Mouse (Mus musculus) erythroid progenitor cell, adult 5-6 weeks (primary cell): ENCODE results near the gene Col17a1. TPM values are rescaled to one million over a fixed set of nuclear protein-coding genes. Genes with fewer than 3 reads are reported as not detected.

Experiments
- ATAC-seq: replicated peaks from 2 replicates; pipeline ENCODE4 v1.8.0; 2016; ENCODE audit warnings: moderate number of reproducible peaks, mild to moderate bottlenecking, moderate TSS enrichment, inconsistent platforms; ENCODE audit not compliant: poor library complexity, low FRiP score, severe bottlenecking
- total RNA-seq, 2 experiments: library from RNA; stranded (forward) in 1 of 2; stranded (reverse) in 1 of 2; fragments of 150-400 nt in 1 of 2; fragments of 186-747, 209-891 nt in 1 of 2; gene quantifications; 2 replicates each; pipeline versions ENCODE4 v1.2.3 to v1.2.4; 2015 to 2017; ENCODE audit warnings: low replicate concordance in 2 of 2

The Col17a1 gene
- total RNA-seq (2015; ENCODE audit: low replicate concordance): not detected in 2 replicates
- total RNA-seq (2017; ENCODE audit: low replicate concordance): not detected in 2 replicates

GRCm38 (mm10) chr19:47691994-47692393, at the start of gene Col17a1:
Gene Col17a1, minus strand, starts transcription at chr19:47692094.
- no peak for ATAC-seq

- peak; percentile 54 for ATAC-seq
Observed at GRCm38 (mm10) chr19:47731931-47732330, 40.0 kb upstream of the Col17a1 start.

- peak; percentile 98 for ATAC-seq
Observed at GRCm38 (mm10) chr19:47731071-47731881, 39.4 kb upstream of the Col17a1 start, which contains the start of gene Sfr1. Gene Sfr1, plus strand, starts transcription at chr19:47731682.

- ATAC-seq: peak; percentile 36; the same call in 1 of the 2 replicates
Observed at GRCm38 (mm10) chr19:47730691-47731070, 38.8 kb upstream of the Col17a1 start.

- no peak for ATAC-seq
Observed at GRCm38 (mm10) chr19:47725643-47726140, 33.8 kb upstream of the Col17a1 start.

- no peak for ATAC-seq
Observed at GRCm38 (mm10) chr19:47724903-47725302, 33.0 kb upstream of the Col17a1 start.

- ATAC-seq: no peak
Observed at GRCm38 (mm10) chr19:47722471-47722870, 30.6 kb upstream of the Col17a1 start.

GRCm38 (mm10) chr19:47719147-47719546, 27.3 kb upstream of the Col17a1 start:
- no peak for ATAC-seq

- ATAC-seq: no peak
Observed at GRCm38 (mm10) chr19:47716144-47716543, 24.2 kb upstream of the Col17a1 start.

GRCm38 (mm10) chr19:47713457-47713856, 21.6 kb upstream of the Col17a1 start:
- ATAC-seq: no peak

GRCm38 (mm10) chr19:47710376-47710775, 18.5 kb upstream of the Col17a1 start:
- no peak for ATAC-seq

GRCm38 (mm10) chr19:47705772-47706309, 13.9 kb upstream of the Col17a1 start:
- no peak for ATAC-seq

GRCm38 (mm10) chr19:47705080-47705771, 13.3 kb upstream of the Col17a1 start:
- ATAC-seq: no peak

- ATAC-seq: no peak
Observed at GRCm38 (mm10) chr19:47700509-47700908, 8.6 kb upstream of the Col17a1 start.

GRCm38 (mm10) chr19:47699743-47700142, 7.8 kb upstream of the Col17a1 start:
- no peak for ATAC-seq

GRCm38 (mm10) chr19:47698266-47698665, 6.4 kb upstream of the Col17a1 start:
- no peak for ATAC-seq

- no peak for ATAC-seq
Observed at GRCm38 (mm10) chr19:47697067-47697466, 5.2 kb upstream of the Col17a1 start.

- ATAC-seq: no peak
Observed at GRCm38 (mm10) chr19:47696411-47696810, 4.5 kb upstream of the Col17a1 start.

- ATAC-seq: no peak
Observed at GRCm38 (mm10) chr19:47695725-47696124, 3.8 kb upstream of the Col17a1 start.

GRCm38 (mm10) chr19:47689592-47689991, 2.3 kb downstream of the Col17a1 start:
- no peak for ATAC-seq
